Mouse (Mus musculus): Measurements from ENCODE around the gene Ptprt. TPM values are rescaled to one million over a fixed set of nuclear protein-coding genes. Genes with fewer than 3 reads are reported as not detected.

Gene Ptprt
- total and polyA plus RNA-seq, 3 experiments = 0.76 TPM; not detected in 2

DNA sequence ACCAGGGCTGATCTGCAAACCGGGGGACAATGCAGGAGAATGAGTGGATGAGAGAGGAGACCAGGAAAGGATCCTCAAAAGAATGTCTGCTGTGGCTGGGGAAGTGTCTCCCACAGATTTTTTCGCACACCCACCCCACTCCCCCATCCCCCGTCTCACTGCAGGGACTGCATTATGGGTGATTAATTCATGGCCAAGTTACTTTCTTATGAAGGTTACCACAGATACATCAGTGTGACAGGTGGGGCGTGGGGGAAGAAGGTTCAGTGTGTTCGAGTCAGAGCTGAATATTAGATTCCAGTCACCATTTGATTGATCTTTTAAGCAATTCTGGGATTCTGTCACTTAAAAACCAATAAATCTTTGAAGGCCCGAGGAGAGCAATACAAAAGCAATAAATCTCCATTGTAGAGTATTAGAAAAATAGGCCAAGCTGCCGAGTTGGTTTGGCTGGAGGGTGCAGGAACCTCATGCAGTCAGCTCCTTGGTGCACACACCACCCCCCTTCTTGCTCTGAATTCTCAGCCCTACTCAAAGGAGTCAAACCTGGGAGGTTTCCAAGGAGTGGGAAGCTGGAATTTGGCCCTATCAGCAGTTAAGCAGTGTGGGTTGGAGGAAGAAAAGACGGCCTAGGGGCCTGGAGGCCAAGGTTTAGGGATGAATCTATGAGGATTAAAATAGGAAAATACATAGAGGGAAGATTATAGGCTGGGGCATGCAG is 854.5 kb downstream of the Ptprt start:
- Histone ChIP-seq H3K9ac (ENCODE audit: insufficient read depth, low read depth) (no peak overlapping the region), H3K79me2 (replicated peaks; ENCODE audit: control insufficient read depth, extremely low read depth, insufficient read depth, poor library complexity, severe bottlenecking) (no peaks in the 10 kb centered on the region), H3K4me2 (ENCODE audit: insufficient read depth, low read depth, poor library complexity, severe bottlenecking) (no peak overlapping the region), H3K27me3 (replicated peaks) (no peaks in the 10 kb centered on the region), H3K36me3 (replicated peaks in 1 of 2; ENCODE audit: control insufficient read depth in 1 of 2, insufficient read depth in 1 of 2, low read length in 1 of 2) (no peaks in the 10 kb centered on the region), H3K9me3 (replicated peaks; ENCODE audit: low read length) (peaks cover 55% of the 10 kb centered on the region), H3K4me3 (replicated peaks in 1 of 3; ENCODE audit: low read depth in 2 of 3, low read length in 2 of 3, poor library complexity in 1 of 3) (no peak overlapping the region), H3K27ac (ENCODE audit: insufficient read depth, low read depth) (no peak overlapping the region), H3K4me1 (ENCODE audit: control insufficient read depth in 1 of 2, insufficient read depth in 2 of 2) (no peaks in the 10 kb centered on the region)
- in situ Hi-C loops (cut with MboI; ENCODE audit: low pct_ligation_motif_present, low pct_unique_long_range_greater_than_20kb, low sequenced_read_pairs) (no loop called here), dilution Hi-C loops (cut with MboI; ENCODE audit: extremely low pct_ligation_motif_present, extremely low pct_unique_long_range_greater_than_20kb, low sequenced_read_pairs) (no loop called here)
- no peak for DNase-seq (ENCODE audit: extremely low read depth)
- TF ChIP-seq EP300 (IDR thresholded peaks at IDR 0.05; ENCODE audit: low read length) (no peak), CHD2 (IDR thresholded peaks at IDR 0.05; ENCODE audit: low read length) (no peak), ZNF384 (IDR thresholded peaks at IDR 0.05; ENCODE audit: low read depth, low read length) (no peak), E2F4 (IDR thresholded peaks at IDR 0.05; ENCODE audit: insufficient replicate concordance, low read depth, low read length) (no peak), ZMIZ1 (IDR thresholded peaks at IDR 0.05; ENCODE audit: low read depth, low read length) (no peak), SIN3A (IDR thresholded peaks at IDR 0.05; ENCODE audit: low read length) (no peak), POLR2A (IDR thresholded peaks at IDR 0.05; ENCODE audit: low read depth, low read length) (no peak), ZKSCAN1 (IDR thresholded peaks at IDR 0.05; ENCODE audit: borderline replicate concordance, low read depth, low read length) (no peak), BHLHE40 (IDR thresholded peaks at IDR 0.05; ENCODE audit: low read depth, low read length) (no peak), MAZ (IDR thresholded peaks at IDR 0.05; ENCODE audit: low read depth, low read length) (no peak), MAFK (IDR thresholded peaks at IDR 0.05; ENCODE audit: insufficient replicate concordance, low read length) (no peak), USF2 (conservative IDR thresholded peaks at IDR 0.05; ENCODE audit: low read depth, low read length) (no peak), JUND (conservative IDR thresholded peaks at IDR 0.05; ENCODE audit: low read depth, low read length) (no peak)

DNA sequence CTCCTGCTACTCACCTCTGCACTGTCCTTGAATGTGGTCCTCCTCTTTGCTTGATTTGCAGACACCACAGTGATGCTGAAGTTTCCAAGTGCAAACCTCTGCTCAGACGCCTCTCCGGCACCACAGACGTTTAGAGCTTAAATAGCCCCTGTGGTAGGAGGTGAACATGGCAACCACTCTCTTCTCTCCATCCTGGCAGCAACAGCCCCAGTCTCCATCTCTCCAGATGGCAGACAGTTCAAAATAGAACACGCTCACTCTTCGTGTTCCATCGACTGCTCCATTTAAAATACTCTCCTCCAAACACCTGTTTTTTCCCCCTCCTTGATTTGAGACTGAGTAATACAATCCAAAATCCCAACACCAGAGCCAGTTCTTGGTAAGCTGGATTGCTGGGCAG is 861.0 kb downstream of the Ptprt start:
- in situ Hi-C loops (cut with MboI; ENCODE audit: low pct_ligation_motif_present, low pct_unique_long_range_greater_than_20kb, low sequenced_read_pairs) = no loop called here
- TF ChIP-seq TBP (conservative IDR thresholded peaks at IDR 0.05; ENCODE audit: low read depth, low read length) = no peak
- TF ChIP-seq KAT2A (IDR thresholded peaks at IDR 0.05; ENCODE audit: insufficient replicate concordance, low read length) = no peak
- TF ChIP-seq NRF1 (IDR thresholded peaks at IDR 0.05; ENCODE audit: low read depth, low read length) = no peak
- no peak for TF ChIP-seq ZMIZ1 (IDR thresholded peaks at IDR 0.05; ENCODE audit: low read depth, low read length)
- TF ChIP-seq JUN (IDR thresholded peaks at IDR 0.05; ENCODE audit: insufficient read depth, low read depth, low read length) = no peak
- TF ChIP-seq EP300 (IDR thresholded peaks at IDR 0.05; ENCODE audit: low read length) = no peak
- TF ChIP-seq USF1 (IDR thresholded peaks at IDR 0.05; ENCODE audit: low read depth, low read length) = no peak
- TF ChIP-seq CTCF (conservative IDR thresholded peaks at IDR 0.05 in 1 of 2, IDR thresholded peaks at IDR 0.05 in 1 of 2; ENCODE audit: low read depth in 2 of 2, low read length in 2 of 2) = no peak
- TF ChIP-seq CHD2 (IDR thresholded peaks at IDR 0.05; ENCODE audit: low read length) = no peak
- TF ChIP-seq SIN3A (IDR thresholded peaks at IDR 0.05; ENCODE audit: low read length) = no peak
- no peak for TF ChIP-seq RCOR1 (conservative IDR thresholded peaks at IDR 0.05; ENCODE audit: low read depth, low read length)
- TF ChIP-seq HCFC1 (IDR thresholded peaks at IDR 0.05; ENCODE audit: low read depth, low read length) = no peak
- no peak for TF ChIP-seq ZNF384 (IDR thresholded peaks at IDR 0.05; ENCODE audit: low read depth, low read length)
- TF ChIP-seq IRF4 (IDR thresholded peaks at IDR 0.05; ENCODE audit: low read depth, low read length) = no peak
- DNase-seq (ENCODE audit: extremely low read depth) = no peak

More for the DNA sequence above, 861.0 kb downstream of the Ptprt start:
- H3K4me1 ChIP-seq (ENCODE audit: control insufficient read depth in 1 of 2, insufficient read depth in 2 of 2) = no peaks in the 10 kb centered on the region
- no peak overlapping the region for H3K9ac ChIP-seq (ENCODE audit: insufficient read depth, low read depth)
- peaks cover 47% of the 10 kb centered on the region for H3K9me3 ChIP-seq (replicated peaks; ENCODE audit: low read length)
- H3K36me3 ChIP-seq (replicated peaks in 1 of 2; ENCODE audit: control insufficient read depth in 1 of 2, insufficient read depth in 1 of 2, low read length in 1 of 2) = no peaks in the 10 kb centered on the region
- no peak overlapping the region for H3K27ac ChIP-seq (ENCODE audit: insufficient read depth, low read depth)
- no peaks in the 10 kb centered on the region for H3K79me2 ChIP-seq (replicated peaks; ENCODE audit: control insufficient read depth, extremely low read depth, insufficient read depth, poor library complexity, severe bottlenecking)
- no peaks in the 10 kb centered on the region for H3K27me3 ChIP-seq (replicated peaks)
- no peak overlapping the region for H3K4me3 ChIP-seq (replicated peaks in 1 of 3; ENCODE audit: low read depth in 2 of 3, low read length in 2 of 3, poor library complexity in 1 of 3)
- H3K4me2 ChIP-seq (ENCODE audit: insufficient read depth, low read depth, poor library complexity, severe bottlenecking) = no peak overlapping the region
- dilution Hi-C loops (cut with MboI; ENCODE audit: extremely low pct_ligation_motif_present, extremely low pct_unique_long_range_greater_than_20kb, low sequenced_read_pairs) = no loop called here

All from CH12.LX (cell line).